Mouse (Mus musculus) MEL-GATA-1-ER (cell line): ENCODE data around the gene Aldh2.
A peak's percentile ranks its signal among the peaks of the same experiment; 100 is the strongest.

ENCODE experiments used
- DNase-seq: peaks from one replicate; pipeline ENCODE4 v3.0.0-alpha.2; 2012; ENCODE audit warnings: low read depth; ENCODE audit errors: extremely low read depth

Aldh2 gene

GRCm38 (mm10) chr5:121595758-121596157 lies 2.1 kb upstream of the Aldh2 start:
- no peak for DNase-seq

GRCm38 (mm10) chr5:121594714-121595313 lies 1.2 kb upstream of the Aldh2 start:
- DNase-seq, result no peak

GRCm38 (mm10) chr5:121592816-121593407 lies 712 bp downstream of the Aldh2 start:
- DNase-seq, result no peak

- no peak for DNase-seq
Observed at GRCm38 (mm10) chr5:121592064-121592815, 1.4 kb downstream of the Aldh2 start.

- DNase-seq, result no peak
Observed at GRCm38 (mm10) chr5:121591417-121592063, 2.1 kb downstream of the Aldh2 start.

- no peak for DNase-seq
Observed at GRCm38 (mm10) chr5:121589928-121590327, 3.7 kb downstream of the Aldh2 start.

- DNase-seq, result peak; percentile 75
Observed at GRCm38 (mm10) chr5:121586400-121587039, 7.1 kb downstream of the Aldh2 start.

GRCm38 (mm10) chr5:121585699-121586098 lies 7.9 kb downstream of the Aldh2 start:
- DNase-seq, result no peak

GRCm38 (mm10) chr5:121585005-121585404 lies 8.6 kb downstream of the Aldh2 start:
- no peak for DNase-seq

GRCm38 (mm10) chr5:121583765-121584501 lies 9.7 kb downstream of the Aldh2 start:
- no peak for DNase-seq

GRCm38 (mm10) chr5:121581945-121582344 lies 11.7 kb downstream of the Aldh2 start:
- no peak for DNase-seq

GRCm38 (mm10) chr5:121576927-121577488 lies 16.6 kb downstream of the Aldh2 start:
- no peak for DNase-seq

- no peak for DNase-seq
Observed at GRCm38 (mm10) chr5:121575867-121576266, 17.8 kb downstream of the Aldh2 start.

- no peak for DNase-seq
Observed at GRCm38 (mm10) chr5:121574145-121574544, 19.5 kb downstream of the Aldh2 start.

GRCm38 (mm10) chr5:121570787-121571186 lies 22.8 kb downstream of the Aldh2 start:
- no peak for DNase-seq

GRCm38 (mm10) chr5:121569881-121570420 lies 23.7 kb downstream of the Aldh2 start:
- no peak for DNase-seq

GRCm38 (mm10) chr5:121566035-121566681 lies 27.5 kb downstream of the Aldh2 start:
- DNase-seq, result no peak

- DNase-seq, result peak; percentile 77
Observed at GRCm38 (mm10) chr5:121564468-121564895, 29.1 kb downstream of the Aldh2 start.

GRCm38 (mm10) chr5:121562436-121562835 lies 31.2 kb downstream of the Aldh2 start:
- DNase-seq, result no peak

GRCm38 (mm10) chr5:121549196-121549595 lies 44.4 kb downstream of the Aldh2 start:
- no peak for DNase-seq
